Mouse (Mus musculus) thymus, postnatal 14 days (tissue): ENCODE results near the gene Cyp4f13.

ENCODE experiments used
- DNase-seq: peaks from one replicate; pipeline ENCODE4 v3.0.0; 2021

Cyp4f13 gene

DNA sequence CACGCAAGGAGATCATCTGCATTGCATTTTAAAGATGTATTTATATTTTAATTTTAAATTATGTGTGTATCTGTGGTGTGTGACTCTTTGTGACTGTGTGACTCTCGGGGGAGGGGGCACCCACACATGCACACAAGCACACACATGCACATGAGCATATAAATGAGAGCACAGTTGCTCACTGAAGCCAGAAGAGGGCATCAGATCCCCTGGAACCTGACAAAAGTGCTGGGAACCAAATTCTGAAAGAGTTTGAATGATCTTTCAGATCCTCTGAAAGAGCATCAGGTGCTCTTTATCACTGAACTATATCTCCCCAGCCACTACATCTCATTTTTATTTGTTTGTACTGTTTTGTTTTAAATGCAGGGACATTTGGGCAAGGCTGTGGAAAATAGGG, 42.8 kb downstream of the Cyp4f13 start:
- DNase-seq, result peak; percentile 30

DNA sequence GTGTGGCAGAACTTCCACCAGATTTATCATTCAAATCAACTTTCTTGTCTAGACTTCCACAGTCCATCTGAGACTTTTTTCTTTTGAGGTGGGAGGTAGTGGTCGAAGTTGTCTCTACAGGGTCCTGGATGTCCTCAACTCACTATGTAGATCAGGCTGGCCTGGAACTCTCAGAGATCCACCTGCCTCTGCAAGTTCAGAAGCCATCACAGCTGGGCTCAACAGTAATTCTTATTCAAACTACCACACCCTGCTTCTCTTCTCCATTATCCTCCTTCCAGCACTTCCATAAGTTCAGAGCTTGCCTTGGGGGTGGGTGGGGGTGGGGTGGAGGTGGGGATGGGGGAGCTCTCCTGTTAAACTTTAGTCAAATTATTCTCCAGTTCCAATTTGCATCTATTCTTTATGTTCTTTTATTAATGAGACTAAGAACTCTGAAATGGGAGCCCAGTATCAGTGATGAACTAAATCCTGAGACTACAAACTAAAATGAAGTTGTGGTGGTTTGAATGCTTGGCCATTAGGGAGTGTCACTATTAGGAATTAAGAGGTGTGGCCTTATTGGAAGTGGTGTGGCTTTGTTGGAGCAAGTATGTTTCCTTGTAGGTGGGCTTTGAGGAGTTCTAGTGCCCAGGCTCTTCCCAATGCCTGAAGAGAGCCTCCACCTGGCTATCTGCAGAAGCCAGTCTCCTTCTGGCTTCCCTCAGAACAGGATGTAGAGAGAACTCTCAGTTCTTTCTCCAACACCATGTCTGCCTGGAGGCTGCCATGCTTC, 45.3 kb downstream of the Cyp4f13 start:
- DNase-seq, result no peak

DNA sequence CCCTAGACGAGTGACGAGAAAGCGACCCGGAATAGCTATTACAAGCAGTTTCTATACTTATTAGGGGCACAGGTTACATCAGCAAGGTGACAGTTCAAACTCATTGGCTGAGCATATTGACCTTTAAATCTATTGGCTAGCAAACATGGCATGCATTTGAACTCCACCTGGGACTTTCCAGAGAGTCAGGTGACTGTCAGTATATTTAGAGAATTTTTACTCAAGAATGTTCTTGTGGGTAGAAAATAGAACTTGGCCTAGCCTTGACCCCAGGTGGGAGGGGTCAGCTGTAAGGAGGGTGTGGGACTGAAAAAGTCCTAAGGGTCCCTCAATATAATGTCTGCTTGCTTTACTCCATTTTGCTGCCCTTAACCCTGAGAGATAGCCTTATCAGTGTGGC, 51.8 kb downstream of the Cyp4f13 start:
- DNase-seq, result no peak

DNA sequence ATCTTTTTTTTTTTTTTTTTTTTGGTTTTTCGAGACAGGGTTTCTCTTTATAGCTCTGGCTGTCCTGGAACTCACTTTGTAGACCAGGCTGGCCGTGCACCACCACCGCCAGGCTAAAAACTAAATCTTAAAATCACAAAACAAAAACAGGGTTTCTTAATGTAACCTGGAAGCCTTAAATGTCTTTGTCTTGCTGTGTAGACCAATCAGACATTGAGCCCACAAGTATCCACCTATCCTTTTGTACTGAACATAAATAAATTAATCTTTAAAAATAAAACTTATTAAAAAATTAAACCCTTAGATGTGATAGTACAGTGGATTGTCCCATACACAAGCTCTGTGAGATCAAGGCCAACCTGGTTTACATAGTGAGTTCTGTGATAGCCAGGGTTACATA, 53.3 kb downstream of the Cyp4f13 start:
- no peak for DNase-seq

DNA sequence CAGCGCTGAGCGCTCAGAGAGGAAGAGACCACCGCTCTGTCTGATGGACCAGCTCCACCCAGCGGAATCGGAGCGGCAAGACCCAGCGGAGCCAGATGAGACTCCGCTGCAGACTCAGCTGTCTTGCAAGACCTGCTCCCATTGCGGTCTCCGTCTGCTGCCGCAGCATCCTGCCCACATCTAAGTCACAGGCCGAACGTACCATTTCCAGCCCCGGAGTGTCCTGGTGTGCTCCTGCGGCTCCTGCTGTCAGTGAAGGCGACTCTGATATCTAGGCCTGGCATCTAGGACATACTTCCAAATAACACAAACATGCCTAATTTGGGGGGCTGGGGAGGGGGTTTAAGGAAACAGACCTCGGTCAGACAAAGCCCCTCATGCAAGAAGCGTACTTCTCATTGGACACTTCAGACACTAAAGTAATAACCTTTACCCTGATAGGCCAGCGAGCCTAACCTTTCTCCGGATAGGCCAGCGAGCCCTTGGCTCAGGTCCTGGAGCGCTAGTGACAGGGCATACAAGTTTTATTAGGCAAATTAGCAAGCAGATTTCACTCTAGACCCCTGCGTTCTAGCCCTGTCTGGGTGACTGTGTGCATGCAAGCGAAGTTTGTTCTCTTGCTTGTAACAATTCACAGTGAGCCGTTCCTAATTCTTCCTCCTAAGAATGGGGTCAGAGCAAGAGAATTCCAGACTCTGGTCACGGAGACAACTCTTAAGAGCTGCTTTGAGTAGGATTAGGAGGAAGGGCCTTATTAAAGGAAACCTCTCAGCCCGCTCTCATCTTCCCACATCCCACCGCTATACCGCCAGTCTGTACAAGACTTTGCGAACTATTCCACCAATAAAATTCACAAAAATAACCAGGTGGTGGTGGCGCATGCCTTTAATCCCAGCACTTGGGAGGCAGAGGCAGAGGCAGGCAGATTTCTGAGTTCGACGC, 55.7 kb downstream of the Cyp4f13 start, which contains the start of gene Zfp870:
Gene Zfp870, minus strand, starts transcription at position 404 of the 942 bp plus-strand sequence.
- DNase-seq, result peak; percentile 89

DNA sequence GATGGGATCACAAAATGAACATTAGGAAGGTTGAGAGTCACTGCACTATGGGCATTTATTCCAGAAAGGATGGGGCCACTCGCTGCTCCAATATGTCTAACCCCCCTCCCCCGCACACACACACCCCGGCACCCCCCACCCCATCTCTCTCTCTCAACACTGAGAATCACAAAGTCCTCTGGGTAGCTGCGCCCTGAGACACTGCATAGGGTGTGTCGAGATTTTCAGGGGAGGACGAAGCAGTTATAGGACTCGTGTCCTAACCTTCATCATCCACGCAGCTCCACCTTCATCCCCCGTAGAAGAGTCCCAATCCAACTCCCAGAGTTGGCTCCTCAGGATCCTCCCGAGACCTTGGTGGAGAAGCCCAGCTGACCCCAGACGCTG, 56.4 kb downstream of the Cyp4f13 start:
- no peak for DNase-seq

DNA sequence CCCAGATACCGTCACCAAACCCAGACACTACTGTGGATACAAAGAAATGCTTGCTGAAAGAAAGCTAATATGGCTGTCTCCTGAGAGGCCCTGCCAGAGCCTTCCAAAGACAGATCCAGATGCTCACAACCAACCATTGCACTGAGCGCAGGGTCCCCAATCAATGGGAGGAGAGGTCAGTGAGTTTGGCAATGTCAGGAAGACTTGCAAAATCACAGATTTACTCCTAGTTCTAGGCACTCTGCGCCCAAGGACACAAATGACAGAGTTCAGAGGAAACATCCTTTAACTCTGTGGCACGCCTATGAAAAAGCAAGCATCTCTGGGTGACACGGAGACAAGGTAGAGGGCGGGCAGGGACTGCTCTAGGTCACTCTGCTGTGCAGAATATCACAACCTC, 57.6 kb downstream of the Cyp4f13 start:
- no peak for DNase-seq

DNA sequence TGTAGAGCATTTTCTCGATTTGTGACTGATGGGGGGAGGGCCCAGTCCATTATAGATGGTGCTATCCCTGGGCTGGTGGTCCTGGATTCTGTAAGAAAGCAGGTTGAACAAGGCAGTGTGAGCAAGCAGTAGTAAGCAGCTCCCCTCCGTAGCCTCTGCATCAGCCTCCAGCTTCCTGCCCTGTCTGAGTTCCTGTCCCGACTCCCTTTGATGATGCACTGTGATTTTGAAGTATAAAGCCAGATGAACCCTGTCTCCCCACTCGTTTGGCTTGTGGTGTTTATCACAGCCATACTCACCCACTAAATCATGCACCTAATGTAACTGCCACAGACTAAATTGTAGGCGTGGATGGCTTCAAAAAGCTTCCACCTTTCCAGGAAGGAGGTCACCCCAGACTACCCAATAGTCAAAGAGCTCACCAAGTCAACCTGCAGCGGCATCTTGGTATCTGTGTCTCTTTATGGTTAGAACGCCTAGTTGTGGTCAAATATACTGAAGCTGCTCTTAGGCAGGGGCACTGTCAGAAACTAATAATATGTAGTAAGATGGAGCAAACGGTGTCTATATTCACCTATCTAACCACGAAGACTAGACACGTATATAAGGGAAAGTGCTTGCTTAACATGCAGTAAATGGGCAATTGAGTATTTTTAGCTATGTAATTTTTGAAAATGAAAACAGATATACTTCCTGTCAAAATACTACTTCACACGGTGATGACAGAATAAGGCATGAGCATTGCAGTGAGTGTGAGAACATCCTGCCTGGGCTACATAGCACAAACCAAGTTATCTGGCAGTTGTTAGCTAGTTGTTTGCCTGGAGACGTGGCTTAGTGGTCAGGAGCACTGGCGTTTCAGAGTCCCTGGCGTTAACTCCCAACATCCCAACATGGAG, 66.6 kb downstream of the Cyp4f13 start:
- no peak for DNase-seq

DNA sequence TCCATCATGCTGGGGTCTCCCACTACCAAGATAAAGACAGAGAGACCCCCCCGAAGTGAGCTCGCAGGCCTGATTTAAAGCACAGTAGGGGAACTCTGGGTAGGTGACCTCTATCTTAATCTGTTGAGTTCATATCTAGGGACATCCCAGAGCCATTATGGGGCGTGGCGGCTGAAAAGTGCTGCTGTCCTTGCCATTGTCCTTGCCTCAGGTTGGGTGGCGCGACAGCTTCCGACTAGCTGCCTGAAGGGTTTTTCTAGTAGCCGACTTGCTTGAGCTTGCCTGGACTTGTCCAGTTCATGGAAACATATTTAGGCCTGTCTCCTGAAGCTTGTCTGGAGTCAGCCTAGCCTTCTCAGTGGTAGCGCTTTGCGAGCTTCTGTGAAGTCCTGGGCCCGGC, 68.4 kb downstream of the Cyp4f13 start:
- DNase-seq, result no peak

DNA sequence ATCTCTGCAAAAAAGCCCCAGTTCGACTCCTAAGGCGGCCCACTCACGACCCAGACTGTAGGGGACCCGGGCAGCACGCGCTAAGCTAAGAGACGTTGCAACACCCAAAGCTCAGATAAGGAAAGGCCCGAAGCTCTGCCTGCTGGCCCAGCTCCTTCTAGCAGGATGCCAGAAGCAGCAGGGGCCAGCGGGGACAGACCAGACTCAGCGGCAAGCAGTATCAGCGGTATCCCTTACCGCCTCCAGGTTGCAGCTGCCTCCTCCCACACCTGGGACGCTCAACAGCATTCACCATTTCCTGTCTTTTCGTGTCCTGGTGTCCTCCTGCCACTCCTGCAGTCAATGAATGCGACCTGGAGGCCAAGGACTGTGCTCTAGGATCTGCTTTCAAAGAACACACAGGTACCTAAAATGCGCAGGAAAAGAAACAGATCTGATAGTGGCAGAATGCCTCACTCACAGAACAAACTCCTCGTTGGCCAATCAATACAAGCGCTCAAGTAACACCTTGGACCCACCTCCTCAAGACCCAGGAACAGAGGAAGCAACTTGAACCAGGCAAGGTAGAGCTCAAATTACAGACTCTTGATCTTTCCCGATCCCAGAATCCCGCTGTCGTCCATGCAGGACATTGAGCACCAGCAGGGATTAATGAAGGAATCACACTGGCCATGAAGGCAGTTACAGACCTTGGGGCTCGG, 69.6 kb downstream of the Cyp4f13 start:
- DNase-seq, result no peak
